Mouse (Mus musculus) kidney, postnatal 25 days (tissue): Measurements from ENCODE around the gene Tmco4.

Experiments
- DNase-seq, 2 experiments: peaks; one replicate each; pipeline ENCODE4 v3.0.0; 2021; ENCODE audit warnings: mixed read lengths in 2 of 2

Tmco4 gene

GRCm38 (mm10) chr4:139064831-139065230 lies 92.1 kb downstream of the Tmco4 start:
- DNase-seq = no peak

- DNase-seq = no peak
Measured at GRCm38 (mm10) chr4:139068287-139068686, 95.6 kb downstream of the Tmco4 start.

- no peak for DNase-seq
Measured at GRCm38 (mm10) chr4:139074060-139074459, 101.4 kb downstream of the Tmco4 start.

GRCm38 (mm10) chr4:139075041-139075711 lies 102.5 kb downstream of the Tmco4 start, which contains the start of gene Htr6:
Gene Htr6 (minus strand): TSS chr4:139075570.
- DNase-seq = no peak

- DNase-seq = peak in 1 of 2 experiments; percentile 53
Measured at GRCm38 (mm10) chr4:139075915-139076314, 103.2 kb downstream of the Tmco4 start.

GRCm38 (mm10) chr4:139078313-139078712 lies 105.6 kb downstream of the Tmco4 start:
- DNase-seq = peak in 1 of 2 experiments; percentile 61

- DNase-seq = peak in 1 of 2 experiments; percentile 49
Measured at GRCm38 (mm10) chr4:139078726-139079125, 106.0 kb downstream of the Tmco4 start.

GRCm38 (mm10) chr4:139079439-139079838 lies 106.8 kb downstream of the Tmco4 start:
- no peak for DNase-seq

- no peak for DNase-seq
Measured at GRCm38 (mm10) chr4:139080259-139080658, 107.6 kb downstream of the Tmco4 start.

GRCm38 (mm10) chr4:139081270-139081931 lies 108.7 kb downstream of the Tmco4 start:
- DNase-seq = no peak

GRCm38 (mm10) chr4:139082790-139083564 lies 110.3 kb downstream of the Tmco4 start:
- DNase-seq = no peak

GRCm38 (mm10) chr4:139085337-139085736 lies 112.6 kb downstream of the Tmco4 start:
- DNase-seq = no peak

- DNase-seq = peak; percentile 75 to 90
Measured at GRCm38 (mm10) chr4:139086037-139086436, 113.3 kb downstream of the Tmco4 start.

GRCm38 (mm10) chr4:139086984-139087383 lies 114.3 kb downstream of the Tmco4 start:
- DNase-seq = no peak

GRCm38 (mm10) chr4:139088982-139089671 lies 116.4 kb downstream of the Tmco4 start:
- DNase-seq = peak; percentile 51 to 68

GRCm38 (mm10) chr4:139090303-139090940 lies 117.7 kb downstream of the Tmco4 start:
- no peak for DNase-seq

GRCm38 (mm10) chr4:139091066-139091465 lies 118.4 kb downstream of the Tmco4 start:
- DNase-seq = no peak

GRCm38 (mm10) chr4:139091478-139092355 lies 119.0 kb downstream of the Tmco4 start:
- DNase-seq = no peak

GRCm38 (mm10) chr4:139092356-139093195 lies 119.9 kb downstream of the Tmco4 start, which contains the start of gene Nbl1:
Gene Nbl1 (minus strand): TSS chr4:139092993.
- DNase-seq = peak; percentile 63 to 83

GRCm38 (mm10) chr4:139093196-139093530 lies 120.5 kb downstream of the Tmco4 start:
- no peak for DNase-seq
